Mouse (Mus musculus) megakaryocyte, embryonic 14.5 days (primary cell): Measurements from ENCODE around the gene Orai1.

Source experiments
- FLI1 ChIP-seq: IDR thresholded peaks from 2 replicates; pipeline ENCODE4 v1.6.1; 2012; ENCODE audit warnings: low read length, inconsistent platforms, mixed read lengths
- GATA1 ChIP-seq: IDR thresholded peaks from 3 replicates; pipeline ENCODE4 v1.6.1; 2012; ENCODE audit warnings: mixed read lengths, low read length, inconsistent platforms, borderline replicate concordance

GRCm38 (mm10) chr5:123035089-123035488 lies 20.2 kb downstream of the Orai1 start:
- no peak for TF ChIP-seq FLI1
- no peak for TF ChIP-seq GATA1
